Mouse (Mus musculus) frontal cortex, adult (tissue): ENCODE results near the gene Zfp414.
"Not testable (repeated sequence)": the region's sequence is repeated elsewhere in the genome, so short reads cannot be mapped to it uniquely, and the experiment has no call there.

Source experiments
- ATAC-seq: cut with Nextera tagmentation; 2 replicates; pipeline ENCODE4 v1.9.2; 2017; ENCODE audit warnings: mild to moderate bottlenecking, moderate library complexity, mixed read lengths; ENCODE audit not compliant: low TSS enrichment

The Zfp414 gene

GRCm38 (mm10) chr17:33628621-33629486 lies at the start of gene Zfp414:
Zfp414 (plus strand) TSS chr17:33629090.
- ATAC-seq, result peak; percentile 97

DNA sequence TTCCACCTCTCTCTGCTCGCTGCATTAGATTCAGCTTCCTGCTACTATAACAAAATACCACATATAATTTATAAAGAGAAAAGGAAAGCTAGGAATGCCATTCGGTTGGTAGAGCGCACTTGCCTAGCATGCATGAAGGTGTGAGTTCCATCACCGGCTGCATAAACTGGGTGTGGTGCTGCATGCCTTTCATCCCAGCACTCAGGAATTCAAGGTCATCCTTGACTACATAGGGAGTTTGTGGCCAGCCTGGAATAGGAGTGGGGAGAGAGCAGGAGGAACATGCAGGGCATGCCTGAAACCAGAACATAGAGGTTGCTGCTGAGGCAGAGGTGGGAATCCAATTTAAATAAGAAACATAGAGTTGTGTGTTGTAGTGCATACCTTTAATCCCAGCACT lies 44.8 kb upstream of the Zfp414 start:
- ATAC-seq, result no peak

DNA sequence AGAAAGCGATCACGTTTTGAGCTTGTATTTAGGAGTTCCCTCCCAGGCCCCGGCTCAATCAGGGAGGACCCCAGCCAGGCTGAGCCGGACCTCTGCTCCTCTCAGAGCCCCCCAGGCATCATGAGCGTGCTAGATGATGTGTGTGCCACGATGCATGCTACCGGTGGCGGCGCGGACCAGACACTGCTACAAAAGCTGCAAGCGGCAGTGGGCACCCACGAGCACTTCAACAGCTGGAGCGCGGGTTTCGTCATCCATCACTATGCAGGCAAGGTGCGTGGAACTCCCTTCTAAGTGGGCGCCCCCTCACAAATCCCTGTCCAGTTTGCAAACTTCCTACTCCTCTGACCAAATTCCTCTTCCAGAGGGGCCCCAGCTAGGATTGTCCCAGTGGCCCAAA lies 42.9 kb upstream of the Zfp414 start:
- ATAC-seq, result no peak

GRCm38 (mm10) chr17:33597271-33597670 lies 31.6 kb upstream of the Zfp414 start:
- no peak for ATAC-seq

- no peak for ATAC-seq
These were observed 30.4 kb upstream of the Zfp414 start for GRCm38 (mm10) chr17:33598506-33598905.

- ATAC-seq, result no peak
These were observed 28.9 kb upstream of the Zfp414 start for GRCm38 (mm10) chr17:33599836-33600475.

GRCm38 (mm10) chr17:33600831-33601230 lies 28.1 kb upstream of the Zfp414 start:
- ATAC-seq, result no peak

DNA sequence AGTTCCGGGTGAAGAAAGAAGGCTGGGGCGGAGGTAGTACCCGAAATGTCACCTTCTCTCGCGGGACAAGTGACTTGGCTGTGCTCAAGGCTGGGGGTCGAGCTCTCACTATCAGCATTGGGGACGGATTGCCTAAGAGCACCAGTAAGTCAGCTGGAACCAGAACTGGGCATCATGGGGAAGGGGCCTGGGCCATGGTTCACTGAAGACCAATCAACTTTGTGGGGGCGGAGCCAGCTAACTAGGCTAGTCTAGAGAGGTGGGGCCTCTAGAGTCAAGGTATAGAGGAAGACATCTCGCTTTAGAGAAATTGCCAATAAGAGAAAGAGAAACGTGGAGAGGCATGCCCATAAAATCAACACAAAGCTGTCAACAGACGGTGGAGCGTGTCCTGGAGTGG lies 26.9 kb upstream of the Zfp414 start:
- no peak for ATAC-seq

- ATAC-seq, result no peak
These were observed 21.6 kb upstream of the Zfp414 start for GRCm38 (mm10) chr17:33607273-33607672.

DNA sequence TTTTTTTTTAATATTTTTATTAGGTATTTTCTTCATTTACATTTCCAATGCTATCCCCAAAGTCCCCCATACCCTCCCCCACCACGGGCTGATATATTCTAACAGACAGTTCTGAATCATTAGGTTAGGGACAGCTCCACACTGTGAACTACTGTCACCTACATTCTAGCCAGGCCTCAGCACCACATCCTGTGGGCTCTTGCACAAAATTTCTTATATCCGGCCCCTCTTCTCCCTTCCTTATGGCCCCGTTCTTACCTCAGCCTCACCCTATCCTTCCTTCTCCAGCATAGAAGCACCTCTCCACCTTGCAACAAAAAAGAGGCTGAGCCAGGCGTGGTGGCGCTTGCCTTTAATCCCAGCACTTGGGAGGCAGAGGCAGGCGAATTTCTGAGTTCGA lies 18.3 kb upstream of the Zfp414 start:
- ATAC-seq, result no peak

- ATAC-seq, result not testable (repeated sequence)
These were observed 15.2 kb upstream of the Zfp414 start for GRCm38 (mm10) chr17:33613726-33614125.

- no peak for ATAC-seq
These were observed 1.6 kb upstream of the Zfp414 start for GRCm38 (mm10) chr17:33627281-33627680.

DNA sequence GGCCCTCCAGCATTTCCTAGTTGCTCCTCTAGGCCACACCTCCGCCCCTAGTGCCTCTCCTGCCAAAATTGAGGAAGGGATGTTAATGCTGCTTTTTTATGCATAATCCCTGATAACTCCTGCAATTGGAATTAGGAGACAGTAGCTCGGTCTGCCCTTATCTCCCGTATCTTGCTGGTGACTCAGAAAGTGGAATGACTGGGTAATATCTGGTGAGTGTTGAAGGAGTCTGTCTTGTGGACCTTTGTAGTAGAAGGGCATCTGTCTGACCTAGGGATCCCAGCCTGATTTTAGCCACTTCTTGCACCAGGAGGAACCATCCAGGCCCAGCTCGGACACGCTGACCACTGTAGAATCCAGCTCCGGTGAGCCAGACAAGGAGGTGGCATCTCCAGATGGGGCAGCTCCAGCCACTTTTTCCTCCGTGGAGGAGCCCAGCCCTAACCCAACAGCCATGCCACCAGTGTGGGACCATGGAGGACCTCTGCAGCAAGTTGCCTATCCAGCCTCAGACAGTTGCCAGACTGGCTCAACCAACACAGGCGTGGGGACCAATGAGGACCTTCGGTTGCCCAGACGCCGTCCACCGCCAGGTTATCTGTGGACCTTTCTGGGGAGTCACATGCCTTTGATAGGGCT lies 716 bp downstream of the Zfp414 start:
- no peak for ATAC-seq

DNA sequence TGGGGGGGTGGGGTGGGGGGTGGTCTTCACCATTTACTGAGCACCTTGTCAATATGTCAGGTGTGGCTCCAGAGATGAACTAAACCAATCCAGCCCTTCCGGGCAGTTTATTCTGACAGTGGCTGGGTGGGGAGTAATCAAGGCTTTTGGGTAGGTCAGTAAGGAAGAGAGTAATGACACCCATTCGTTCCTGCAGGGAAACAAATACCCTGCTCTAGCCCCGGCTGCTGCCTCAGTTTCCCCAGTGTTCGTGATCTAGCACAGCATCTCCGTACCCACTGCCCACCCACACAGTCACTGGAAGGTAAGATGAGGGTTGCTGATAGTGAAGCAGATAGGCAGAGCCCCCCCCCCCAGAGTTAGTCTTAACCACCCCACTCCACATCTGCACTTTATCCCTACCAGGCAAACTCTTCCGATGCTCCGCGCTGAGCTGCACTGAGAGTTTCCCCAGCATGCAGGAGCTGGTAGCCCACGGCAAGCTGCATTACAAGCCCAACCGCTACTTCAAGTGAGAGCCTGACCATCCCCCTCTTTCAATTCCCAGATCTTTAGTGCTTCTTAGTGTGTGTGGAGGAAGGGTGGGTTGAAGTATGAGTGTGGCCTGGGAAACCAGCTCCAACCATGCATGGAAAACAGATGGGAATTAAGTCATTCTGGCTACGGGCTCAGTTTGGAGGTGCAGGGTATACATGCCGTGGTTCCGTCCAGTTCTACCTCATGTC lies 1.4 kb downstream of the Zfp414 start:
- ATAC-seq, result no peak

DNA sequence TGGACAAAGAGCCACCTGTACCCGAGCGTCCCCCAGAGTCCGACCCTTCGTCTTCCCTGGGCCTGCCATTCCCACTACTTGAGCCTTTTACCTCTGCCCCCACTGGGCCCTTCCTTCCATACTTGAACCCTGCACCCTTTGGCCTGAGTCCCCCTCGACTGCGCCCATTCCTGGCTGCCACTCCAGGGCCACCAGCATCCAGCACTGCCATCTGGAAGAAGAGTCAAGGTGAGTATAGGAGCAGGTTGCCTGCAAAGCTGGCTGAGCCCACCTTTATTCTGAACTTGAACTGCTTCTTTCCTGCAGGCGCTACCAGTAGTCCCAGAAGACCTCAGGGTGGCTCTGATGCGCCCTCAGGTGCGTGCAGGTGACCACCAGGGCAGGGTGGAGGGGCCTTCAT lies 2.3 kb downstream of the Zfp414 start:
- ATAC-seq, result no peak

- no peak for ATAC-seq
These were observed 2.9 kb downstream of the Zfp414 start for GRCm38 (mm10) chr17:33631796-33632195.

- peak; percentile 85 for ATAC-seq
These were observed 8.1 kb downstream of the Zfp414 start for GRCm38 (mm10) chr17:33637038-33637437.

- no peak; the same call in 1 of the 2 replicates for ATAC-seq
These were observed 8.8 kb downstream of the Zfp414 start, which contains the start of gene Pram1 for GRCm38 (mm10) chr17:33637516-33638276. Pram1 (plus strand) TSS chr17:33638056.

GRCm38 (mm10) chr17:33639743-33640142 lies 10.9 kb downstream of the Zfp414 start:
- no peak for ATAC-seq

- no peak for ATAC-seq
These were observed 15.2 kb downstream of the Zfp414 start for GRCm38 (mm10) chr17:33644068-33644467.

DNA sequence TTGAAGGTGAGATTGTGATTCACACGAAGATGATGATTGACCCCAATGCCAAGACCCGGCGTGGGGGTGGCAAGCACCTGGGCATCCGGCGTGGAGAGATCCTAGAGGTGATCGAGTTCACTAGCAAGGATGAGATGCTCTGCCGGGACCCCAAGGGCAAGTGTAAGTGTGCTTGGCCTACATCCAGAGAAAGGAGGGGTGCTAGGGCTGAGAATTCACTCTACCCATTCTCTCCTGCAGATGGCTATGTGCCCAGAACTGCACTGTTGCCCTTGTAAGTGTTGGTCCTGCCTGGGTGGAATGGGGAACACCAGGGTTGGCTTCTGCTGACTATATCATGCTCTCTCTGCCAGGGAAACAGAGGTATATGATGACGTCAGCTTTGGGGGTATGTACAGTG lies 16.2 kb downstream of the Zfp414 start:
- ATAC-seq, result no peak
